Mouse (Mus musculus): Measurements from ENCODE around the gene Dlx3.

Dlx3 gene

DNA sequence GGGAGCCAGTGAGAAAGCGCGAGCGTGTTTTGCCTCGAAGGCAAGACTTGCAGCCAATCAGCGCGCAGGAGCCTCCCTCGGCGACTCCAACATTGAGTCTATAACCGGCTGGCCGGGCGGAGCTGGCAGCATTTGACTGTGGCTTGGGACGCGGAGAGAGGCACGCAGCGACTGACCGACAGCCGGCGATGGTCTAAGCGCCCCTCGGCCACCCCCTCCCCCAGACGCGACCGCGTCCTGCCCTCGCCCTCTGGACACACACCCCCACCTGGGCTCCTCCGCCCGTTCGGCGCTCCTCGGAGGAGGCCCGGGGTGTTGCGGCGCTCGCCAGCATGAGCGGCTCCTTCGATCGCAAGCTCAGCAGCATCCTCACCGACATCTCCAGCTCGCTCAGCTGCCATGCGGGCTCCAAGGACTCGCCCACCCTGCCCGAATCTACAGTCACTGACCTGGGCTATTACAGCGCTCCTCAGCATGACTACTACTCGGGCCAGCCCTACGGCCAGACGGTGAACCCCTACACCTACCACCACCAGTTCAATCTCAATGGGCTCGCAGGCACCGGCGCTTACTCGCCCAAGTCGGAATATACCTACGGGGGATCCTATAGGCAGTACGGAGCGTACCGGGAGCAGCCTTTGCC lies at the start of gene Dlx3:
Gene Dlx3, plus strand, starts transcription at position 130 of the 643 bp plus-strand sequence.
- no peak for DNase-seq (ENCODE audit: low read depth, low spot score)

DNA sequence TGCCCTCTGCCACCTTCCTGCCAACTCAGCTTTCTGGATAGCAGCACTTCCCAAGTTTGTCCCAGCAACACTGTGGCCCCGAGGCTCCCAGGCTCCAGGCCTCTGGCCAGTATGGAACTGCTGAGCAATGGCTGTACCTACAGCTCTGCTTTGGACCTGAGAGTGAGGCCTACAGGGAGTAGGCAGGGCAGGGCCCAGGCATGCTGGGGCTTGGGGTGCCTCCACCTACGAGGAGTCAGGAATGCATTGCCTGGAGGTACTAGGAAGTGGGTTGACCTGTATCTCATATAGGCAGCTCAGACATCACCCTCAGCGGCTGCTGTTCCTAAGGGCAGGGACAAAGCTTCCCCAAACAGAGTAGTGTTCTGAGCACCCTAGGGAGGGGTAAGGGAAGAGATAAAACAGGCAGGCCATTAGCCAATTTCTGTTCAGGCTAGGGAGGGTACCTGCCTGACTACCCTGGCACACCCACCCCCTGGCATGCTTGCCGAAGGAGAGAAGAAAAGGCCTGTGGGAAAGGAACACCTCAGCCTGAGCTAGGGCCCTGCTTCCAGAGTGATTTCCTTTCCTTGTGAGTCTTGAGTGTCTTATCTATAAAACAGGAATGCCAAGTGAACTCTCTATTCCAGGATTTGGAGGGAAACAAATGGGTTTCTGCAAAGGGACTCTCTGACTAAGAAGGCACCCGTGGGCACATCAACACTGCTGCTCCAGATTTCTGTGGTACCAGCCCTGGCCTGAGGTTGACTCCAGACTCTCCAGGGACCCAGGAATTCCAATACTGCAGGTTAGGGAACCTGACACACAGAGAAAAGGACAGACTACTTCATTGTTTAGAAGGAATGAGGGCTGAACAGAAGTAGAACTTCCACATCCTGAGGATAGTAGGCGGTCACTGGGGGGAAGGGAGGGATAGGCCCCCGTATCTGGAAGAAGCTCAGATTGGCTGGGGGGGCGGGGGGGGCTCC lies 49.5 kb upstream of the Dlx3 start:
- no peak for DNase-seq (ENCODE audit: low read depth, low spot score)

GRCm38 (mm10) chr11:95071266-95071665 lies 48.7 kb upstream of the Dlx3 start:
- no peak for DNase-seq (ENCODE audit: low read depth, low spot score)

- DNase-seq (ENCODE audit: low read depth, low spot score): no peak
Observed at GRCm38 (mm10) chr11:95072136-95072535, 47.8 kb upstream of the Dlx3 start.

DNA sequence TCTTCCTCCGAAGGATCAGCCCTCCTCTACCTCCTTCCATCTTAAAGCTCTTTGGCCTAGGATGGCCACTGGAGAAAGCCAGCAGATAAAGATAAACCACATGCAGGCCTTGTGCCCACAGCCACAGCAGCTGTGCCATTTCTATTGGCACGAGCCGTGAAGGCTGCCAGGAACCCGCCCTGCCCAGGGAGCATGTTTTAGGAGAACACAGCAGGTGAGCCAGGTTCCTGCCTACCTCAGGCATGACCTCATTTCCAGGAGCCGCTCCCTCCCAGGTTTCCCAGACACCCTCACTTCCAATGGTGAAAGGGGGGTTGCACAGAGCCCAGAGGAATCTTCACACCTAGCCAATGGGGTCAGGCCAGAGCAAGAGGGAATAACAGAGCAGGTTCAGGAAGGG lies 47.1 kb upstream of the Dlx3 start:
- DNase-seq (ENCODE audit: low read depth, low spot score): no peak

GRCm38 (mm10) chr11:95073835-95074234 lies 46.1 kb upstream of the Dlx3 start:
- DNase-seq (ENCODE audit: low read depth, low spot score): no peak

GRCm38 (mm10) chr11:95074694-95075093 lies 45.2 kb upstream of the Dlx3 start:
- no peak for DNase-seq (ENCODE audit: low read depth, low spot score)

DNA sequence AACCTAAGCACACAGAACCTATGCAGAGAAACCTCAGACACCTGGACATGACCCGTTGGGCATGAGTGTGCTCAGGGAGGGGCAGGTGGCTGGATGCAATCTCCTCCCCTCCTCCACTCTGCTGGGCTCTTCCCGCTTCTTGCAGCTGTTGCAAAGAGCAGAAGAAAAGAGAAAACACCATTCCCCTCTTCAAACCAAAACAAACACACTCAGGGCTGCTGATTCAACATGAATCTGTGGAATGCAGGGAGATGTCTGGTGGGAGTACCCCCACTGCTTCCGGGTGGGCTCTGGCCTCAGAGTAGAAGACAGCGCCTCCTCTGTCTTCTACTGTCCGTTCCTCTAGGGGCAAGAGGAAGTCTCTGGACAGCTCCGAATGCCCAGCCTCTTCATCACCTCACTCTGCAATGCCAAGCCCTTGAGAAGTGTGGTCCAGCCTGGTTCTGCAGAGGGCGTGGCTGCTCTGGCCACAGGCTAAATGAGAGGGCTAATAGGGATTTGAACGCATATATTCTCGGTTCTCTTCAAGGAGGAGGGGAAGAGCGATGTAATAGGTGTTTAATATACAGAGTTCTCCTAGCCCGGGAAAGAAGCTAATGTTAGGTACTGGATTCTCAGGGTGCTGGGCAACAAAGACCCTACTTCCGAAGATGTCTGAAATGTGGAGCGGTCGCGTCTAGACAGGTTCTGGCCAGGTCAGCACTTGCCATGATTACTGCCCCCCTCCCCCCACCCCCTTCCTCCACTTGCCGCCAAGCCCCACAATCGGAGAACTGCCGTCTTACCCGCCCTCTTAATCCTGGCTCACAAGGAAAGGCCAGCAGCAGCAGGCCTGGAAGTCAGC lies 44.5 kb upstream of the Dlx3 start:
- DNase-seq (ENCODE audit: low read depth, low spot score): no peak

DNA sequence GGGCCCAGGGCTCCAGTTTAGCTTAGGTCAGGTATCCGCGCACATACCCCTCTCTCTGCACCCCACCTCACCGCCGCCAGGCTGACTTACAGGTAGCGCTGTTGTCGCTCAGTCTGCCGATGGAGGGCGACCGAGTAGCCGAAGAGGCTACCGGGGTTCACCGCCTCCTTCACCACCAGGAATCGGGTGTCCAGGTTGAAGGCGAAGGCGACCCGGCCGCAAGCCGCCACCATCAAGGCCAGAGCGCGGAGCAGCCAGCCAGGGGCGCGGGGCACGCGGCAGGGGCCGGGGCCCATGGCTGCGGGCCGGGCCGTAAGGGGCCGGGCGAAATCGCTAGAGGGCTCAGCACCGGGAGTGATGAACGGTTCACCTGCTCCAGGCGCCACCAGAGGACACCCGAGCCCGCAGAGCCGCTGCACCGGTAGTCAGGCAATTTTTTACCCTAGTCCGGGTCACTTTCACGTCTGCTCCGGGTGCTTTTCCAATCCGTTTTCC lies 43.8 kb upstream of the Dlx3 start:
- DNase-seq (ENCODE audit: low read depth, low spot score): no peak

GRCm38 (mm10) chr11:95076536-95077111 lies 43.3 kb upstream of the Dlx3 start, which contains the start of gene Itga3:
Gene Itga3, minus strand, starts transcription at chr11:95076801.
- no peak for DNase-seq (ENCODE audit: low read depth, low spot score)

GRCm38 (mm10) chr11:95077956-95078355 lies 42.0 kb upstream of the Dlx3 start:
- no peak for DNase-seq (ENCODE audit: low read depth, low spot score)

- no peak for DNase-seq (ENCODE audit: low read depth, low spot score)
Observed at GRCm38 (mm10) chr11:95079256-95079875, 40.6 kb upstream of the Dlx3 start.

DNA sequence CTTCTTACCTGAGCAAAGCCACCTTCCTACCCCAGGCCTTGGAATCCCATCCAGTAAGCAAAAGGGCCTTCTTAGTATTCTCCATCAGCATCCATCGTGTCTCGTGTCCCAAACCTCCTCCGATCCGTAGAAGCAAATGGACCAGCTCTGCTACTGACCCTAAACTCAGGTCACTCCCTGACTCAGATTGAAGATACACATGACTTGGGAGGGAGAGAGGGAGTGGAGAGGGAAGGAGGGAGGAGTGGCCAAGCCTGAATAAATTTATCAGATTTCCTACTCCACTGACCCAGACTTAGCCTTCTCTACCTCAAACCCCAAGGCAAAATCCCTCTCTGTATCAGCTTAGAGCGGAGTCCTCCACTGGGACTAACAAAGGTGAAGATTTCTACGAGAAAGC lies 39.1 kb upstream of the Dlx3 start:
- DNase-seq (ENCODE audit: low read depth, low spot score): no peak

GRCm38 (mm10) chr11:95082896-95083295 lies 37.0 kb upstream of the Dlx3 start:
- DNase-seq (ENCODE audit: low read depth, low spot score): no peak

- DNase-seq (ENCODE audit: low read depth, low spot score): no peak
Observed at GRCm38 (mm10) chr11:95084175-95084574, 35.7 kb upstream of the Dlx3 start.

- no peak for DNase-seq (ENCODE audit: low read depth, low spot score)
Observed at GRCm38 (mm10) chr11:95084811-95085382, 35.0 kb upstream of the Dlx3 start.

DNA sequence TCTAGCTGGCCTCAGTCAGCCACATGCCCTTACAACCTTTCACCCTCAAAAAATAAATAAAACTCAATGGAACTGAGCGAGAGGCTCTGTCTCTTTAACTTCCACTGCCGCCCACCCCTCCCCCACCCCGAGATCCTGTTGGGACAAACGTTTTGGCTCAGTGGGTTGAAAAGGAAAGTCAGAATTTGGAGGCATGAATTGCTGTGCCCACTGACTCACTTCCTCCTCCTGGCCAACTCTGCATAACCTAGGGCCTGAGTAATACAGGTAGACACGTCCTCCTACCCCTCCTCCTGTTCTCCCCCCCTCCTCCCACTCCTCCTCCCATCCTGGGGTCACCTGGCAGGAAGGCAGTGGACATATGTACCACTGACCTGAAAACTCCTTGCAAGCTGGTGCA lies 34.2 kb upstream of the Dlx3 start:
- DNase-seq (ENCODE audit: low read depth, low spot score): no peak

DNA sequence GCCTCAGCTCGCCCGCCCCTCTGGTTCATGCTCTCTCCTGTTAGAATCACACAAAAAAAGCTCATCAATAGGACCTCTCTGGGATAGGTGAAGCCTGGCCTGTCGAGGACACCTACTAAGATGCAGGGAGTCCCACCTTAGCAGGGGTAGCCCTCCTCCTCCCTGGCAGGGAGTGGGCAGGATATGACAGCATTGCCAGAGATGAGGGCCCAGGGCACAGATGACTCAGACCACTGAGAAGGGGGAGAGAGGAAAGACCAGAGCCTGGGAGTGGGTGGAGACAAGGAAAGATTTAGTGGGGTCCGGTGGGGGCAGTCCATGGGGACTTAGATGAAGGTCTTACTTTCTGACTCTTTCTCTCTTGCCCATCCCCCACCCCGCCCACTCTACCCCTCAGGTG lies 33.7 kb upstream of the Dlx3 start:
- DNase-seq (ENCODE audit: low read depth, low spot score): no peak

DNA sequence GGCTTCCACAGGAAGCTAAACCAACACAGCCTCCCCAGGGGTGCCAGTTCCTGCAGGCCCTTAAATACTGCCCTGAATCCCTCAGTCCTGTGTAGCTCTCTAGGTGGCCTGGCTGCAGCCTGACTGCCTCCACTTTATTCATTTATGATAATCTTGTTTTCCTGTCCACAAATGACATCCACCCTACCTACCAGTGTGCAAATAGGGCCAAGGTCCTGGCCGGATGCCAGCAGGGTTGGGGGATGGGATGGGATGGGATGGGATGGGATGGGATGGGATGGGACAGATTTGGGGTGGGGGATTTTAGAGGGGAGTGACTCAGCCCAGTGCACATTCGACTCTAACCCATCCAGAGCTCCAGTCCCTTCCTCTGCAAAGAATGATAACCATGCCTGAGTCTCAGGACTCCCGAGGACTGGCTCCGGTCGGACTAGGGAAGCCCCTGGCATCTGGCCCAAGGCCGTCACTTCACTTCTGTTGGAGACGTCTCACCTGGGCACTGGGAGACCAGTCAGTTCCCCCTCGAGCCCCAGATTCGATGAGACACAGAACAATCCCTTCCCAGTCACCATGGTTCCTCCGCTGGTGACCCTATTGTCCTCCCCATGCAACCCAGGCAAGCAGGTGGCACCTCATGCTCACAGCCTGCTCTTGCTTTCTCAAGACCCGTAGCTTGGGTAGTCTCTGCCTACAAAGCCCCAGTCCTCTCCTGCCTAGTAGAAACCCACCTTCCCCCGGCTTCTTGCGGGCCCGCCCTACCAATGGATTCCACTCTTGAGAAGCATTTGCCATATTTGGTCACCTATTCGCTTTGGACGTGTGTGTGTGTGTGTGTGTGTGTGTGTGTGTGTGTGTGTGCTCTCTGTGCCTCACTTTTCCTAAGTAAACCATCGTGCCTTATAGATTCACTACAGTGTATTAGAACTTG lies 32.4 kb upstream of the Dlx3 start:
- no peak for DNase-seq (ENCODE audit: low read depth, low spot score)
